Mouse (Mus musculus) heart, adult 2 months (tissue): Measurements from ENCODE around the gene Dtnb. TPM values are rescaled to one million over a fixed set of nuclear protein-coding genes. Genes with fewer than 3 reads are reported as not detected.
A peak's percentile ranks its signal among the peaks of the same experiment; 100 is the strongest.

Experiments used
- DNase-seq, 2 experiments: peaks; one replicate each; pipeline ENCODE4 v3.0.0; 2021
- H3K27ac ChIP-seq: fragments of 200-600 bp; 2 replicates; pipeline ENCODE4 v1.8.1; 2022
- H3K27me3 ChIP-seq: fragments of 200-500 bp; 2 replicates; pipeline ENCODE4 v1.6.1; 2012; ENCODE audit warnings: mild to moderate bottlenecking, low read length, inconsistent platforms, mixed read lengths; ENCODE audit not compliant: control insufficient read depth, insufficient read depth
- H3K36me3 ChIP-seq: fragments of 200-500 bp; 2 replicates; pipeline ENCODE4 v1.6.1; 2012; ENCODE audit warnings: low read length, inconsistent platforms; ENCODE audit not compliant: control insufficient read depth, insufficient read depth
- H3K4me1 ChIP-seq: fragments of 200-500 bp; 2 replicates; pipeline ENCODE4 v1.6.1; 2011; ENCODE audit warnings: low read length; ENCODE audit not compliant: control insufficient read depth, insufficient read depth
- H3K4me3 ChIP-seq: fragments of 200-600 bp; 2 replicates; pipeline ENCODE4 v1.8.1; 2022
- H3K79me2 ChIP-seq: fragments of 200-500 bp; replicated peaks from 2 replicates; pipeline ENCODE4 v1.6.1; 2012; ENCODE audit warnings: mild to moderate bottlenecking, inconsistent platforms, low read length, moderate library complexity, mixed read lengths; ENCODE audit not compliant: control insufficient read depth, insufficient read depth
- H3K9ac ChIP-seq: fragments of 200-500 bp; 2 replicates; pipeline ENCODE4 v1.6.1; 2012; ENCODE audit warnings: low read depth, mild to moderate bottlenecking, control low read depth, inconsistent platforms, low read length, mixed read lengths
- CTCF ChIP-seq: fragments of 200-600 bp; IDR thresholded peaks from 2 replicates; pipeline ENCODE4 v1.8.1; 2022; ENCODE audit warnings: antibody characterized with exemption, mild to moderate bottlenecking, moderate library complexity
- EP300 ChIP-seq: fragments of 200-500 bp; IDR thresholded peaks from 2 replicates; pipeline ENCODE4 v1.6.1; 2011; ENCODE audit warnings: low read depth, low read length, control low read depth; ENCODE audit not compliant: insufficient read depth
- POLR2A ChIP-seq: fragments of 200-500 bp; IDR thresholded peaks from 2 replicates; pipeline ENCODE4 v1.6.1; 2011; ENCODE audit warnings: mild to moderate bottlenecking, low read depth, low read length, control low read depth; ENCODE audit not compliant: insufficient read depth
- whole genome bisulfite sequencing: fragments of 180-500 bp; shearing (Covaris S2); methylation state at CpG from one replicate; pipeline ENCODE4 v1.1.7; 2018; 5-methylcytosine and 5-hydroxymethylcytosine counted together
- intact Hi-C: fragments of 180-260 bp; cut with DNase I; formaldehyde crosslinking; loops from one replicate; pipeline ENCODE4 v1.15.1; 2025
- polyA plus RNA-seq: library from polyadenylated mRNA; depleted of rRNA; stranded (reverse); fragments of >200 nt; gene quantifications from 2 replicates; pipeline ENCODE4 v1.2.3, GENCODE M21; 2012
- total RNA-seq, 2 experiments: library from RNA; stranded (reverse); gene quantifications; 2 replicates each; pipeline ENCODE4 v1.2.3; 2021

Dtnb gene
- total and polyA plus RNA-seq, 3 experiments, result 6.0 to 8.0 (median 7.1) TPM

GRCm38 (mm10) chr12:3548582-3549211 lies 23.5 kb upstream of the Dtnb start:
- WGBS, result 31% methylated on average over 5 of the region's 5 CpGs
- intact Hi-C loops, result no loop called here
- Histone ChIP-seq H3K9ac (no peak overlapping the region), H3K27ac (no peak overlapping the region), H3K27me3 (no peaks in the 10 kb centered on the region), H3K79me2 (no peaks in the 10 kb centered on the region), H3K36me3 (no peaks in the 10 kb centered on the region), H3K4me3 (no peak overlapping the region), H3K4me1 (no peaks in the 10 kb centered on the region)
- peak in 1 of 2 experiments; percentile 22 for DNase-seq
- TF ChIP-seq POLR2A, result no peak
- TF ChIP-seq EP300, result no peak
- TF ChIP-seq CTCF, result no peak

- H3K79me2 ChIP-seq, result no peaks in the 10 kb centered on the region
- no peak overlapping the region for H3K9ac ChIP-seq
- H3K4me3 ChIP-seq, result no peak overlapping the region
- no peaks in the 10 kb centered on the region for H3K27me3 ChIP-seq
- H3K36me3 ChIP-seq, result no peaks in the 10 kb centered on the region
- no peaks in the 10 kb centered on the region for H3K4me1 ChIP-seq
- TF ChIP-seq CTCF (0 out of 2 replicates have a peak, but pooled peaks have one; percentile 18), POLR2A (no peak)
- WGBS, result 27% methylated on average over 13 of the region's 13 CpGs
- H3K27ac ChIP-seq, result no peak overlapping the region
- no peak for DNase-seq
- intact Hi-C loops, result no loop called here
Observed at GRCm38 (mm10) chr12:3550280-3550679, 21.9 kb upstream of the Dtnb start.

GRCm38 (mm10) chr12:3557414-3558319 lies 14.5 kb upstream of the Dtnb start:
- no peaks in the 10 kb centered on the region for H3K36me3 ChIP-seq
- no peak overlapping the region for H3K4me3 ChIP-seq
- intact Hi-C loops, result no loop called here
- no peak for DNase-seq
- H3K79me2 ChIP-seq, result no peaks in the 10 kb centered on the region
- no peak overlapping the region for H3K27ac ChIP-seq
- no peaks in the 10 kb centered on the region for H3K4me1 ChIP-seq
- TF ChIP-seq POLR2A, result no peak
- no peak for TF ChIP-seq EP300
- no peak for TF ChIP-seq CTCF
- H3K9ac ChIP-seq, result no peak overlapping the region
- 61% methylated on average over 9 of the region's 9 CpGs for WGBS
- H3K27me3 ChIP-seq, result no peaks in the 10 kb centered on the region

GRCm38 (mm10) chr12:3560596-3560995 lies 11.6 kb upstream of the Dtnb start:
- 14% methylated on average over 1 of the region's 1 CpGs for WGBS
- intact Hi-C loops, result no loop called here
- TF ChIP-seq CTCF (peak; percentile 72), POLR2A (no peak), EP300 (no peak)
- no peak for DNase-seq
- Histone ChIP-seq H3K36me3 (no peaks in the 10 kb centered on the region), H3K4me3 (no peak overlapping the region), H3K79me2 (no peaks in the 10 kb centered on the region), H3K9ac (no peak overlapping the region), H3K4me1 (no peaks in the 10 kb centered on the region), H3K27ac (no peak overlapping the region), H3K27me3 (no peaks in the 10 kb centered on the region)

GRCm38 (mm10) chr12:3561032-3561431 lies 11.1 kb upstream of the Dtnb start:
- no peak overlapping the region for H3K4me3 ChIP-seq
- no peaks in the 10 kb centered on the region for H3K36me3 ChIP-seq
- 77% methylated on average over 6 of the region's 6 CpGs for WGBS
- intact Hi-C loops, result no loop called here
- DNase-seq, result no peak
- no peak for TF ChIP-seq POLR2A
- no peak for TF ChIP-seq EP300
- no peak for TF ChIP-seq CTCF
- no peaks in the 10 kb centered on the region for H3K27me3 ChIP-seq
- H3K4me1 ChIP-seq, result no peaks in the 10 kb centered on the region
- H3K9ac ChIP-seq, result no peak overlapping the region
- H3K27ac ChIP-seq, result no peak overlapping the region
- H3K79me2 ChIP-seq, result no peaks in the 10 kb centered on the region

- Histone ChIP-seq H3K4me1 (no peaks in the 10 kb centered on the region), H3K27me3 (no peaks in the 10 kb centered on the region), H3K79me2 (no peaks in the 10 kb centered on the region), H3K27ac (no peak overlapping the region), H3K36me3 (no peaks in the 10 kb centered on the region), H3K9ac (no peak overlapping the region), H3K4me3 (no peak overlapping the region)
- intact Hi-C loops, result no loop called here
- 89% methylated on average over 10 of the region's 10 CpGs for WGBS
- no peak for TF ChIP-seq EP300
- no peak for TF ChIP-seq POLR2A
- TF ChIP-seq CTCF, result no peak
- DNase-seq, result no peak
Observed at GRCm38 (mm10) chr12:3562806-3563205, 9.4 kb upstream of the Dtnb start.
